Mouse (Mus musculus): ENCODE measurements around the gene Cbfa2t3.

Cbfa2t3 gene

DNA sequence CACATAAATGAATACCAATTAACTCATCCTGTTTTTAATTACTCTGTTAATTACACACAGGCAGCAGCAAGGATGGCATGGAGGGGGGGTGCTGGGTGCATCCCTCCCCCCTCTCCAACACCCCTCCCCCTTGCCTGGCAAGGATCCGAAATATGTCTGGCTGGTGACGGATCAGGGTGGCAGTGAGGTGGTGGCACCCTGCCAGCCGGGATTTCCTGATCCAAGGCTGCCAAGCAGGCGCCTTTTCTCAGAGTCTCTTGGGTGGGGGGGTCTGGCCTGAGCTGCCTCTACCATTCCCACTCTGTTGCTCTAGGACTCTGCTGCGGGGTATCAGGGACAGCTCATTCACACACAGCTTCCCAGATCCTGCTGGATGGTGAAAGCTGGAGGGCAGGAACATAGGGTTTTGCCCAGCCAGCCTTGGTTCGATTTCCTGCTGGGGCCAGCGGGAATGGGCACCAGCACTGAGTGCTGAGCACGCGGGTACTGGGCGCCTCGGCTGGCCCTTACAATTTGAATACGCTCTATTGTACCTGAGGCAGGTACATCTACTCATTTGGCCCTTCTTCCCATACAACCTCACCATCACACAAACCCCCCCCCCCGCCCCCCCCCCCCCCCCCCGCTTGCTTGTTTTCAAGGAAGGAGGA lies 33.1 kb downstream of the Cbfa2t3 start:
- no peak for DNase-seq (ENCODE audit: low spot score in 2 of 2)

GRCm38 (mm10) chr8:122665221-122665620 lies 33.7 kb downstream of the Cbfa2t3 start:
- DNase-seq (ENCODE audit: low spot score in 2 of 2), result no peak

- no peak for DNase-seq (ENCODE audit: low spot score in 2 of 2)
These were observed 35.2 kb downstream of the Cbfa2t3 start for GRCm38 (mm10) chr8:122663670-122664069.

DNA sequence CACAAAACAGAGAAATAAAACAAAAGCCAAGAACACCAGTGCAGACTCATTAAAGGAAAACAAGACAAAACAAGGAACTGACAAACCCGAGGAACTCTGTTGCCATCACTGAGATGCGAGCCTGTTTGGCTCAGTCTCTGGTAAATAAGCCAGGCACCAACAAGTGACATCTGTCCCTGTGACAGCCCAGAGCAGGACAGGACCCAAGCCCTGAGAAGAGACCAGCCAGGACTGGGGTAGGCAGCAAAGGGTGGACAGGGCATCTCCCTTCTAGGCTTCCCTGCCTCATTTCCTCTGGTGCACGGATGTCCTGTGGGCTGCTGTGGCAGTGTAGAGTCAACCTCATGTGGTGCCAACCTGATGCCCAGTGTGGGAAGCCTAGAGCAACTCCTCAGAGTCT lies 35.8 kb downstream of the Cbfa2t3 start:
- DNase-seq (ENCODE audit: low spot score in 2 of 2), result no peak

DNA sequence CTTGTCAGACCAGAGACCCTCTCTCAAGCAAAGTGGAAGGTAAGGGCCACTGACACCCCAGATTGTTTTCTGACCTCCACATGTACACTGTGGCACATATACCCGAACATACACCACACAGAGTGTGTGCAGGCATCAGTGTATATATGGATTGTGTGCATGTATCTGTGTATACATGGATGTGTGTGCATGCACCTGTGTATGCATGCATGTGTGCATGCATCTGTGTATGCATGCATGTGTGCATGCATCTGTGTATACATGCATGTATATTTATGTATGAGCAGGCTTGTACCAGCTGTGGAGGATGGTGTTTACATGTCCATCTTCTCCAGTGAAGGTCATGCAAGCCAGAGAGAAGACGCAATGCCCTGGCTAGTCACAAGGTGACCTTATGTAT lies 37.0 kb downstream of the Cbfa2t3 start:
- no peak for DNase-seq (ENCODE audit: low spot score in 2 of 2)

- peak; percentile 42 to 54 for DNase-seq (ENCODE audit: low spot score in 2 of 2)
These were observed 37.8 kb downstream of the Cbfa2t3 start for GRCm38 (mm10) chr8:122661138-122661537.

- DNase-seq (ENCODE audit: low spot score in 2 of 2), result no peak
These were observed 38.9 kb downstream of the Cbfa2t3 start for GRCm38 (mm10) chr8:122660022-122660421.

GRCm38 (mm10) chr8:122658807-122659160 lies 40.1 kb downstream of the Cbfa2t3 start:
- DNase-seq (ENCODE audit: low spot score in 2 of 2), result no peak

DNA sequence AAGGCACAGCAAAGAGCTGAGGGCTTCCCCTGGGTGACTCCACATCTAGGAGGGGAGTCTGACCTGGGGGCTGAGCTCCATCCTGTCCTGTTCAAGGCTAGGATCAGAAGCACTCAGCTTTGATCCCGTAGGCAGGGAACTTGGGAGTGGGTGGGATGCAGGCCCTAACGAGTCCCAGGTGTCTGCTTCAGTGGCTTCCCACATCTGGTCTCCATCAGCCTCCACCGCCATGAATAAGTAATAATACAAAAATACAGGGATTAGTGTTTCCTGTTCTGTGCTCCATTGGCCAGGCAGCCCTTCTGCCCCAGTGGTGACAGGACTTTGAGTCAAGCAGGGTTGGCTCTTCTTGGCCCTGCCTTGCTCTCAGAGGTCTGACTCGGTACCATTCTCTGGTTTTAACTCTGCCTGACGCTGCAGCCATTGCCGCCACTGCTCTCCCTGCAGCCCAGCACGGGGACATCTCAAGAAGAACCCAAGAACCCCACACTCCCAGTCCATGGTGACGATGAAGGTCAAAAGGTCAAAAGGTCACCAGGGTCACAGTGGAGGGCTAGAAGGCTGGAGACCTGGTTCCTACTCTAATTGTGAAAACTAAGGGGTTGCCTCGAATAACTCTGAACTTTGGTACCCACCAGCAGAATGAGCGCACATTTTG lies 40.6 kb downstream of the Cbfa2t3 start:
- DNase-seq (ENCODE audit: low spot score in 2 of 2), result no peak

GRCm38 (mm10) chr8:122656056-122656999 lies 42.6 kb downstream of the Cbfa2t3 start:
- no peak for DNase-seq (ENCODE audit: low spot score in 2 of 2)

GRCm38 (mm10) chr8:122654768-122655167 lies 44.1 kb downstream of the Cbfa2t3 start:
- DNase-seq (ENCODE audit: low spot score in 2 of 2), result no peak

GRCm38 (mm10) chr8:122652643-122653042 lies 46.3 kb downstream of the Cbfa2t3 start:
- no peak for DNase-seq (ENCODE audit: low spot score in 2 of 2)

GRCm38 (mm10) chr8:122651326-122651921 lies 47.5 kb downstream of the Cbfa2t3 start:
- DNase-seq (ENCODE audit: low spot score in 2 of 2), result no peak

- no peak for DNase-seq (ENCODE audit: low spot score in 2 of 2)
These were observed 50.5 kb downstream of the Cbfa2t3 start for GRCm38 (mm10) chr8:122648192-122648970.

DNA sequence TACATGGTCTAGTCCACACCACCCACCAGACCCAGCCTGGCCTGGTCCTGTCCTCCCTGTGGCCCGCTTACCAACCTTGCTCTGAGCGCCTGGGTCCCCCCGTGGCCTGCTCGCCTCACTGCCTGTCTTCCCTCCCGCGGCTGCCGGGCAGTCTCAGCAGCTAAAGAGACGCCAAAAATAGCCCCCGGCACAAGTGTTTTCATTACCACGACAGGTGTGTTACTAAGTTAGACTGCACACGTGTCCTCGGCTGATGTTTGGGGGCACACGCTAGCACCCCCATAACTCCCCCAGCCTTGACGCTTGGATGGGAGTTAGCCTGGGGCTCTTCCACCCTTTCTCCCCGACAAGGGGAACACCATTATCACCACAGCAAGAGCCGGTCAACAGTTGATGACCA lies 52.6 kb downstream of the Cbfa2t3 start:
- DNase-seq (ENCODE audit: low spot score in 2 of 2), result no peak

DNA sequence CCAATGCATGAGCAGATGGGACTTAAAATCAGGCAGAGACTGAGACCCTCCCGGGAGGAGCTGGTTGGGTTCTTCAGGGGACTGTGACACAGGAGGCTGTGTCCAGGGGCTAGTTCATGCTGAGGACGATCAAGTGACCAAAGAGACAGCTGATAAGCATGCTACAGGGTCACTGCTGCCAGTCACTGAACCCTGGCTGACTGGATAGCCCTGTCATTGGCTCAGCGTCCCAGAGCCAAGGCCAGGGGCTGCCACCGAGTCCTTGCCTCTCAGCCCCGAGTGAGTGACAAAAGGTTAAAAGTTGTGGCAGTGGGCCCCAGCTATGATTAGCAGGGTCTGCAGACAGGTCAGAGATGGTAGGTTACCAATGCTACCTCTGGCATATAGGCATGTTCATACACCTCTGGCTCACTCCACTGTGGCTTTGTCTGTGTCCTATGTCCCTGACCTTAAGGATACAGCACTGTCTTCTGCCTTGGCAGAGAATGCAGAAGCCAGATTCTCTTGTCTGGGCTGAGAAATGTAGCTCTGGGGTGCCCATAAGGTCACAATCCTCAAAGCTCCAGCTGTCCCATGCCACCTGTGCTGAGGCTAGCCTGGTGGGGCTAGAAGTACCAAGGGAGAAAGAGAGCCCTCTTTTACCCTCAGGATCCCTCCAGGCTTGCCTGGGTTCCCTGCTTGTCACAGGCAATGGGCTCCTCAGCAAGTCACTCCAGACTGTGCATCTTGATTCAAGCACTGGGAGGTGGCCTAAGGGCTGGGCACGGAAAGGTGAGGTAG lies 54.5 kb downstream of the Cbfa2t3 start:
- DNase-seq (ENCODE audit: low spot score in 2 of 2), result no peak

DNA sequence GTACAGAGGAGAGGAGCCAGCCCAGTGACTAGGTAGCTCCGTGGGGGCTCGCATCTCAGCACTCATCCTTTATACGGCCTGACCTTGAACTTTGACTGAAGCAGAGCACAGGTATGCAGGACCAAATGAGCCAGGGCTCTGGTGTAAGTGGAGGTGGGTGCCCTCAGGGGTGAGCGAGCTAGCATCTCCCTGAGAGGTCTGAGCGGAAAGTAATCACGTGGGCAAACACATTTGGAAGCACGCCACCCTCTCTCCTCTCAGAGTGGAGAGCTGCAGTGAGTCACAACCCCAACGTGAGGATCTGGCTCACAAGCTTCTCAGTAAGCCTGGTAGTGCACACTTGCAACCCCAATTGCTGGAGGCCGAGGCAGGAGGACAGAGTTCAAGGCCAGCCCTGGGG lies 56.8 kb downstream of the Cbfa2t3 start:
- peak; percentile 35 to 43 for DNase-seq (ENCODE audit: low spot score in 2 of 2)

GRCm38 (mm10) chr8:122641406-122641805 lies 57.5 kb downstream of the Cbfa2t3 start:
- DNase-seq (ENCODE audit: low spot score in 2 of 2), result peak; percentile 46 to 54

DNA sequence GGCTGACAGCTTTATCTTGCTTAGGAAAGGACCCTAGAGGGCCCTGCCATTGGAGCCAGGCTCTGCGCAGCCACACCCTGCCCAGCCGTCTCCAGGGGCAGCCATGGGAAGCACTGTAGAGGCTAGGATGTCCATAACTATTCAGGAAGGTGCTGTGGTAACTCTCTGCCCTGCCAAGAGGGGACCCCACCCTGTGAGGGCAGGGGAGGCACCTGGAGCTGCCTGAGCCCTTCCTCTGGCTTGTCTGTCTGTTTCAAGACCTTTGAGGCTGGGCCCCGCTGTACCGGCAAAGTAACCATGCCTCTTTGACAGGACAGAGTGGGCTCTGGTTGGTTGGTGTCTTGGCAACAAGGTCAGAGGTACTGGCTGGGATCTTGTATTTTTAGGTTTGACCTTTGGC lies 58.1 kb downstream of the Cbfa2t3 start:
- no peak for DNase-seq (ENCODE audit: low spot score in 2 of 2)

DNA sequence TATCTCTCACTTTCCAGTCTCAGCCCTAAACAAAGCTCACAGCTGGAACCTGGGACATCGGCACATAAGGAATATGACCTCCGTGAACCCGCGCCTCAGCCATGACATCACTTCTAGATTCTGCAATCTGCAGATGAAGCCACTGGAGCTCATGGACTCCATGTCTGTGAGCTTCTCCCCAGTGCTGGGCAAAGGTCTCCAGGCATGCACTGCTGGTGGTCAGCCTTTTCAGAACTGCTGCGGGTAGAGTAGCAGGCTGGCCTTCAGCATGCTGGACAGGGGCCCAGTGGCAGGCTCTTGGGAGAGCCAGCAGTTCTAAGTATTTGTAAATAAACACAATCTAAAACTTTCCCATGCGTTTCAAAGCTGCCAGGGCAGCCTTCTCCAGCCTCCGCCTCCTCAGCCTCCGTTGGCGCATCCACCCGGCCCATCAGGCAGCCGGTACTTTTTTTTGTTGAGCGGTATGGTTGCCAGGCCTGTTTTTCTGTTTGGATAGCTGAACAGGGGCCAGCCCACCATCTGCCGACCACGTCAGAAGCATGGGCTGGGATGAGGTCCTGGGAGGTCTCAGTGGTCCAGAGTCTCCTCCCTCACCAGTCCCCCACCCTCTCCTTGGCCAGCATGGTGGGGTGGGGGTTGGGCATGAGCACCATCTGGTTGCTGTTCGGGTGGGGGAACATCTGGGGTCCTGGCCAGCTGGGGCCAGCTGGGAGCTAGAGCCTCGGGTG lies 59.2 kb downstream of the Cbfa2t3 start:
- DNase-seq (ENCODE audit: low spot score in 2 of 2), result no peak
